Mouse (Mus musculus) liver, embryonic 16.5 days (tissue): ENCODE measurements around the gene Nrn1l. TPM values are rescaled to one million over a fixed set of nuclear protein-coding genes. Genes with fewer than 3 reads are reported as not detected.
A peak's percentile ranks its signal among the peaks of the same experiment; 100 is the strongest.

Experiments used
- ATAC-seq: fragments of 200-750 bp; cut with Nextera tagmentation; 2 replicates; pipeline ENCODE4 v1.8.0; 2017; ENCODE audit warnings: low read depth, mild to moderate bottlenecking, moderate number of reproducible peaks, moderate library complexity
- H3K27ac ChIP-seq: fragments of 300-500 bp; sonication (generic); 2 replicates; pipeline ENCODE4 v1.5.1; 2014; ENCODE audit warnings: mild to moderate bottlenecking, low read length
- H3K27me3 ChIP-seq: fragments of 300-500 bp; sonication (generic); 2 replicates; pipeline ENCODE4 v1.6.1; 2014; ENCODE audit warnings: low read depth, low read length, mixed read lengths; ENCODE audit not compliant: control insufficient read depth, insufficient read depth
- H3K36me3 ChIP-seq: fragments of 300-500 bp; sonication (generic); 2 replicates; pipeline ENCODE4 v1.6.1; 2014; ENCODE audit warnings: mild to moderate bottlenecking; ENCODE audit not compliant: control insufficient read depth, insufficient read depth
- H3K4me1 ChIP-seq: fragments of 300-500 bp; sonication (generic); 2 replicates; pipeline ENCODE4 v1.6.1; 2014; ENCODE audit warnings: low read depth, low read length, mixed read lengths; ENCODE audit not compliant: control insufficient read depth
- H3K4me2 ChIP-seq: fragments of 300-500 bp; sonication (generic); 2 replicates; pipeline ENCODE4 v1.6.1; 2014; ENCODE audit warnings: low read depth, low read length, mixed read lengths
- H3K4me3 ChIP-seq: fragments of 300-500 bp; sonication (generic); 2 replicates; pipeline ENCODE4 v1.5.1; 2014; ENCODE audit warnings: low read depth, mild to moderate bottlenecking, low read length
- H3K9ac ChIP-seq: fragments of 300-500 bp; sonication (generic); 2 replicates; pipeline ENCODE4 v1.6.1; 2014; ENCODE audit warnings: low read depth, low read length
- H3K9me3 ChIP-seq: fragments of 300-500 bp; sonication (generic); replicated peaks from 2 replicates; pipeline ENCODE4 v1.6.1; 2016; ENCODE audit warnings: low read length; ENCODE audit not compliant: control insufficient read depth
- WGBS: fragments of 180-500 bp; shearing (Covaris S2); extraction: QIAGEN DNeasy Blood & Tissue Kit; methylation state at CpG from one replicate; pipeline ENCODE4 v1.1.7; 2014; ENCODE audit not compliant: insufficient replicate concordance; 5-methylcytosine and 5-hydroxymethylcytosine counted together
- polyA plus RNA-seq: library from polyadenylated mRNA; unstranded; fragments of >200 nt; fragmentation: Nextera tagmentation; extraction: Ambion mirVana; gene quantifications from 2 replicates; pipeline ENCODE4 v1.2.1, GENCODE M21; 2015

Gene Nrn1l
- polyA plus RNA-seq, result not detected in 2 replicates

DNA sequence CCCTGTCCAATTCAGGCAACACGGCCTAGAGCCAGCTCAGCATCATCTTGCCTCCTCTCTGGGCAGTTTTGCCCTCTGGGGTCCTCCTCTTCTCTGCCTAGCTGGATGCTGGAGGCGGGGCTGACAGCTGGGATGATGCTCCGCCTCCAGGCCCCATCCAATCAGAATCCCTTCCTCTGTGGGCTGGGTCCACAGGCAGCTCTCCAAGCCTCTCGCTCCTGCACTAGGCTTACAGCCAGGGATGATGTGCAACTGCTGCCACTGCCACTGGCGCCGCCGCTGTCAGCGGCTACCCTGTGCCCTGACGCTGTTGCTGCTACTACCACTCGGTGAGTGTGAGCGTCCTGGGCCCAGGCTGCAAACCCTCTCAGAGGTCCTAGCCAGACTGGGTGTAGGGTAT, at the start of gene Nrn1l:
TSS of gene Nrn1l (plus strand) at position 229 of the 400 bp plus-strand sequence.
- no peaks in the 10 kb centered on the region; the same call in 1 of the 2 replicates for H3K4me1 ChIP-seq
- H3K9ac ChIP-seq, result no peak within 1 kb of the TSS
- WGBS, result 40% methylated on average over 11 of the region's 11 CpGs
- H3K4me3 ChIP-seq, result no peak within 1 kb of the TSS
- no peak within 1 kb of the TSS for H3K4me2 ChIP-seq
- H3K9me3 ChIP-seq, result no peaks in the 10 kb centered on the region
- peak; percentile 72 for ATAC-seq
- H3K27ac ChIP-seq, result no peak within 1 kb of the TSS
- H3K36me3 ChIP-seq, result peaks cover 33% of the 10 kb centered on the region
- no peaks in the 10 kb centered on the region for H3K27me3 ChIP-seq

DNA sequence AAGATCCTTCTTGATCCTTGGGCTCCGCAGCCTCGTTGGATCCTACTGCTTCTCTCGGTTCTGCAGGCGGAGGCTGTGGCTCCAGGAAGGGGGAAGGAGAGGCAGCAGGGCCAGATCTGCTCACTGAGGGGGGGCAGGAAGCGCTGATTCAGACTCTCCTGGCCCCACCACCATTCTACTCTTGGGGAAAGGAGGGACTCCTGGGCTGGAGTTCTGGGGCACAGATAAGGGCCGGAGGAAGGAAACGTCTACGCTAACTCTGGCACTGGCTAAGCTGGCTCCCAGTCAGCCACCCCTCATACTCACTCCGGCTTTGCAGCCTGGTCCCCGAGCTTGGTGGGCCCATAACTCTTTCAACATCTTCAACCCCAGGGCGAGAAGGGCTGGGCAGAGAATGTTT, 46.7 kb upstream of the Nrn1l start:
- Histone ChIP-seq H3K27ac (no peak overlapping the region; the same call in 1 of the 2 replicates), H3K4me1 (peaks cover 7% of the 10 kb centered on the region), H3K4me3 (no peak overlapping the region), H3K9me3 (no peaks in the 10 kb centered on the region), H3K36me3 (peaks cover 49% of the 10 kb centered on the region), H3K9ac (no peak overlapping the region), H3K27me3 (no peaks in the 10 kb centered on the region), H3K4me2 (no peak overlapping the region)
- WGBS, result 55% methylated on average over 11 of the region's 11 CpGs
- no peak; the same call in 1 of the 2 replicates for ATAC-seq

GRCm38 (mm10) chr8:105850014-105850413, 43.4 kb upstream of the Nrn1l start:
- peaks cover 35% of the 10 kb centered on the region for H3K36me3 ChIP-seq
- H3K4me2 ChIP-seq, result peak overlapping the region; percentile 59; the same call in 1 of the 2 replicates
- no peak for ATAC-seq
- no peaks in the 10 kb centered on the region for H3K27me3 ChIP-seq
- H3K9me3 ChIP-seq, result no peaks in the 10 kb centered on the region
- no peak overlapping the region for H3K9ac ChIP-seq
- no peak overlapping the region for H3K27ac ChIP-seq
- 69% methylated on average over 4 of the region's 4 CpGs for WGBS
- no peak overlapping the region; the same call in 1 of the 2 replicates for H3K4me3 ChIP-seq
- peaks cover 15% of the 10 kb centered on the region for H3K4me1 ChIP-seq

DNA sequence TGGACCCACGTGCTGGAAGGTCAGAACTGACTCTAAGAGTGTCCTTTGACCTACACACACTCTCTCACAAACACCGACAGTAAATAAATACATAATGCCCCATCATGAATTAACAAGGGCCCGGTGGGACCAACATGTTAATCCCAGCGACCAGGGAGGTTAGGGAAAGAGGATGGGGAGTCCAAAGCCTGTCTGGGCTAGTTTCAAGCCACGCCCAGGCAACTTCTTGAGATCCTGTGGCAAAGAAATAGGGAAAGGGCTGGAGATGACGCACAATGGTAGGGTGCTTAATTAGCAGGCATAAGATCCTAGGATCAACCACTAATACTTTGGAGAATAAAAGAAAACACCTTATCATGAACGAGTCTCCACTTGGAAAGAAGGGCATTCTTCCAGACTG, 42.8 kb upstream of the Nrn1l start:
- Histone ChIP-seq H3K27ac (no peak overlapping the region), H3K36me3 (peaks cover 31% of the 10 kb centered on the region), H3K27me3 (no peaks in the 10 kb centered on the region), H3K4me1 (peaks cover 15% of the 10 kb centered on the region), H3K4me3 (peak overlapping the region; percentile 50), H3K9ac (peak overlapping the region; percentile 17; the same call in 1 of the 2 replicates), H3K9me3 (no peaks in the 10 kb centered on the region), H3K4me2 (peak overlapping the region; percentile 59)
- 70% methylated on average over 7 of the region's 7 CpGs for WGBS
- no peak for ATAC-seq

- no peaks in the 10 kb centered on the region for H3K27me3 ChIP-seq
Measured at GRCm38 (mm10) chr8:105851651-105852143, 41.7 kb upstream of the Nrn1l start.

GRCm38 (mm10) chr8:105852146-105852729, 41.1 kb upstream of the Nrn1l start:
- ATAC-seq, result no peak
- H3K36me3 ChIP-seq, result peaks cover 17% of the 10 kb centered on the region
- peak overlapping the region; percentile 72 for H3K4me2 ChIP-seq
- H3K27me3 ChIP-seq, result no peaks in the 10 kb centered on the region
- H3K4me3 ChIP-seq, result peak overlapping the region; percentile 88
- 74% methylated on average over 12 of the region's 12 CpGs for WGBS
- H3K27ac ChIP-seq, result no peak overlapping the region
- peak overlapping the region; percentile 84 for H3K9ac ChIP-seq
- peaks cover 27% of the 10 kb centered on the region for H3K4me1 ChIP-seq
- no peaks in the 10 kb centered on the region for H3K9me3 ChIP-seq

More at GRCm38 (mm10) chr8:105851651-105852143, 41.7 kb upstream of the Nrn1l start:
- peak; percentile 70 for ATAC-seq
- Histone ChIP-seq H3K9ac (peak overlapping the region; percentile 84), H3K4me3 (peak overlapping the region; percentile 88), H3K36me3 (peaks cover 23% of the 10 kb centered on the region), H3K4me1 (peaks cover 22% of the 10 kb centered on the region), H3K9me3 (no peaks in the 10 kb centered on the region), H3K27ac (peak overlapping the region; percentile 89), H3K4me2 (peak overlapping the region; percentile 72)
- under 1% methylated on average over 34 of the region's 34 CpGs for WGBS

GRCm38 (mm10) chr8:105853178-105853577, 40.2 kb upstream of the Nrn1l start, which contains the start of gene Cenpt:
Cenpt (minus strand) TSS chr8:105853278.
- Histone ChIP-seq H3K36me3 (peaks cover 12% of the 10 kb centered on the region), H3K9me3 (no peaks in the 10 kb centered on the region), H3K27ac (no peak within 1 kb of the TSS), H3K4me2 (peak within 1 kb of the TSS; percentile 72; the same call in 1 of the 2 replicates), H3K4me1 (peaks cover 37% of the 10 kb centered on the region), H3K9ac (no peak within 1 kb of the TSS), H3K27me3 (no peaks in the 10 kb centered on the region), H3K4me3 (peak within 1 kb of the TSS; percentile 88)
- WGBS, result 71% methylated on average over 3 of the region's 3 CpGs
- ATAC-seq, result no peak

DNA sequence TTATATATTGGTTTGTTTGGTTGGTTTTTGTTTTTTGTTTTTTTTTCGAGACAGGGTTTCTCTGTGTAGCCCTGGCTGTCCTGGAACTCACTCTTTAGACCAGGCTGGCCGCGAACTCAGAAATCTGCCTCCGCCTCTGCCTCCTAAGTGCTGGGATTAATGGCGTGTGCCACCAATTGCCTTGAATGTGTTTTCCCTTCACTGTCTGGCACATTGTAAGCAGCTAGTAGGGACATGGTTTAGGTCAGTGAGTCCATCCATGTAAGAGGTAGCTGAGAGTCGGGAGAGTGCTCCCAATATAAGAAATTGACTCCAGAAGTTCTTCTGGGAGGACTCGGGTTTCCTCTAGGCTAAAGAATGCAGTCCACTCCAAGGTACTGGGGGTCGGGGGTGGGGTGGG, 39.1 kb upstream of the Nrn1l start:
- peak overlapping the region; percentile 86 for H3K27ac ChIP-seq
- H3K36me3 ChIP-seq, result peaks cover 5% of the 10 kb centered on the region

GRCm38 (mm10) chr8:105854715-105855216, 38.6 kb upstream of the Nrn1l start, which contains the start of gene Thap11:
Thap11 (plus strand) TSS chr8:105855132.
- Histone ChIP-seq H3K4me2 (peak within 1 kb of the TSS; percentile 94), H3K27ac (peak within 1 kb of the TSS; percentile 86), H3K36me3 (peaks cover 2% of the 10 kb centered on the region; the same call in 1 of the 2 replicates), H3K9ac (peak within 1 kb of the TSS; percentile 87), H3K4me3 (peak within 1 kb of the TSS; percentile 79), H3K27me3 (no peaks in the 10 kb centered on the region), H3K4me1 (peaks cover 52% of the 10 kb centered on the region), H3K9me3 (no peaks in the 10 kb centered on the region)
- 0% methylated on average over 43 of the region's 43 CpGs for WGBS
- peak; percentile 84 for ATAC-seq

More for the DNA sequence above, 39.1 kb upstream of the Nrn1l start:
- Histone ChIP-seq H3K9ac (peak overlapping the region; percentile 87), H3K4me2 (peak overlapping the region; percentile 94), H3K9me3 (no peaks in the 10 kb centered on the region), H3K4me3 (peak overlapping the region; percentile 79), H3K4me1 (peaks cover 48% of the 10 kb centered on the region), H3K27me3 (no peaks in the 10 kb centered on the region)
- no peak for ATAC-seq
- 33% methylated on average over 8 of the region's 8 CpGs for WGBS
